Mouse (Mus musculus): ENCODE measurements around the gene Sox13. TPM values are rescaled to one million over a fixed set of nuclear protein-coding genes. Genes with fewer than 3 reads are reported as not detected.

The Sox13 gene
- polyA plus RNA-seq, 1 experiment from 2014 or later: 14.2 TPM

GRCm38 (mm10) chr1:133394702-133395101, 29.5 kb downstream of the Sox13 start:
- H3K36me3 ChIP-seq: peaks cover 33% of the 10 kb centered on the region
- no peak overlapping the region for H3K4me3 ChIP-seq
- no peak overlapping the region for H3K4me2 ChIP-seq (replicated peaks)
- no peak overlapping the region for H3K27ac ChIP-seq
- peaks cover 28% of the 10 kb centered on the region for H3K4me1 ChIP-seq
- ATAC-seq (ENCODE audit: low FRiP score, low read depth): no peak
- H3K9me3 ChIP-seq: no peaks in the 10 kb centered on the region
- H3K27me3 ChIP-seq (replicated peaks): no peaks in the 10 kb centered on the region
- 73% methylated on average over 4 of the region's 4 CpGs for WGBS
- H3K9ac ChIP-seq: no peak overlapping the region

GRCm38 (mm10) chr1:133387539-133388268, 36.5 kb downstream of the Sox13 start:
- no peak overlapping the region for H3K27ac ChIP-seq
- H3K9ac ChIP-seq: no peak overlapping the region
- no peaks in the 10 kb centered on the region for H3K27me3 ChIP-seq (replicated peaks)
- ATAC-seq (ENCODE audit: low FRiP score, low read depth): no peak
- 77% methylated on average over 19 of the region's 19 CpGs for whole genome bisulfite sequencing
- H3K4me1 ChIP-seq: peaks cover 4% of the 10 kb centered on the region; the same call in 1 of the 2 replicates
- H3K4me3 ChIP-seq: no peak overlapping the region
- H3K4me2 ChIP-seq (replicated peaks): no peak overlapping the region
- peaks cover 60% of the 10 kb centered on the region for H3K36me3 ChIP-seq
- no peaks in the 10 kb centered on the region for H3K9me3 ChIP-seq

- Histone ChIP-seq H3K27ac (no peak overlapping the region), H3K27me3 (replicated peaks) (no peaks in the 10 kb centered on the region), H3K4me1 (peaks cover 7% of the 10 kb centered on the region; the same call in 1 of the 2 replicates), H3K9ac (0 out of 2 replicates have a peak overlapping the region, but pooled peaks have one; percentile 10), H3K9me3 (no peaks in the 10 kb centered on the region), H3K36me3 (peaks cover 45% of the 10 kb centered on the region), H3K4me3 (no peak overlapping the region), H3K4me2 (replicated peaks) (0 out of 2 replicates have a peak overlapping the region, but pooled peaks have one; percentile 16)
- 57% methylated on average over 11 of the region's 11 CpGs for WGBS
- no peak for ATAC-seq (ENCODE audit: low FRiP score, low read depth)
Measured at GRCm38 (mm10) chr1:133386209-133386608, 38.0 kb downstream of the Sox13 start.

GRCm38 (mm10) chr1:133385506-133385905, 38.7 kb downstream of the Sox13 start:
- Histone ChIP-seq H3K27ac (no peak overlapping the region), H3K9me3 (no peaks in the 10 kb centered on the region), H3K27me3 (replicated peaks) (no peaks in the 10 kb centered on the region), H3K4me2 (replicated peaks) (peak overlapping the region; percentile 16; the same call in 1 of the 2 replicates), H3K36me3 (peaks cover 38% of the 10 kb centered on the region), H3K9ac (0 out of 2 replicates have a peak overlapping the region, but pooled peaks have one; percentile 10), H3K4me3 (no peak overlapping the region), H3K4me1 (peaks cover 7% of the 10 kb centered on the region; the same call in 1 of the 2 replicates)
- WGBS: 47% methylated on average over 9 of the region's 9 CpGs
- ATAC-seq (ENCODE audit: low FRiP score, low read depth): peak; percentile 25; the same call in 1 of the 2 replicates

- H3K36me3 ChIP-seq: peaks cover 22% of the 10 kb centered on the region; the same call in 1 of the 2 replicates
- peaks cover 7% of the 10 kb centered on the region; the same call in 1 of the 2 replicates for H3K4me1 ChIP-seq
- H3K4me3 ChIP-seq: no peak overlapping the region
- H3K27ac ChIP-seq: peak overlapping the region; percentile 61; the same call in 1 of the 2 replicates
- no peak overlapping the region for H3K4me2 ChIP-seq (replicated peaks)
- no peak for ATAC-seq (ENCODE audit: low FRiP score, low read depth)
- WGBS: 93% methylated on average over 14 of the region's 14 CpGs
- no peaks in the 10 kb centered on the region for H3K27me3 ChIP-seq (replicated peaks)
- no peaks in the 10 kb centered on the region for H3K9me3 ChIP-seq
- H3K9ac ChIP-seq: no peak overlapping the region
Measured at GRCm38 (mm10) chr1:133383157-133383783, 40.9 kb downstream of the Sox13 start.

- H3K4me3 ChIP-seq: no peak overlapping the region
- H3K4me2 ChIP-seq (replicated peaks): no peak overlapping the region
- ATAC-seq (ENCODE audit: low FRiP score, low read depth): no peak
- peaks cover 7% of the 10 kb centered on the region; the same call in 1 of the 2 replicates for H3K4me1 ChIP-seq
- WGBS: 49% methylated on average over 12 of the region's 12 CpGs
- H3K36me3 ChIP-seq: peaks cover 18% of the 10 kb centered on the region; the same call in 1 of the 2 replicates
- H3K9me3 ChIP-seq: no peaks in the 10 kb centered on the region
- H3K9ac ChIP-seq: peak overlapping the region; percentile 39; the same call in 1 of the 2 replicates
- H3K27ac ChIP-seq: peak overlapping the region; percentile 61
- no peaks in the 10 kb centered on the region for H3K27me3 ChIP-seq (replicated peaks)
Measured at GRCm38 (mm10) chr1:133382552-133383155, 41.5 kb downstream of the Sox13 start.

- H3K4me1 ChIP-seq: peaks cover 7% of the 10 kb centered on the region; the same call in 1 of the 2 replicates
- peak; percentile 22; the same call in 1 of the 2 replicates for ATAC-seq (ENCODE audit: low FRiP score, low read depth)
- no peak overlapping the region for H3K27ac ChIP-seq
Measured at GRCm38 (mm10) chr1:133382008-133382407, 42.2 kb downstream of the Sox13 start.

GRCm38 (mm10) chr1:133380347-133381065, 43.7 kb downstream of the Sox13 start:
- Histone ChIP-seq H3K4me1 (peaks cover 10% of the 10 kb centered on the region), H3K9me3 (no peaks in the 10 kb centered on the region), H3K4me2 (replicated peaks) (no peak overlapping the region), H3K36me3 (peaks cover 6% of the 10 kb centered on the region; the same call in 1 of the 2 replicates), H3K27me3 (replicated peaks) (no peaks in the 10 kb centered on the region), H3K27ac (no peak overlapping the region), H3K9ac (no peak overlapping the region), H3K4me3 (no peak overlapping the region)
- 74% methylated on average over 14 of the region's 14 CpGs for WGBS
- ATAC-seq (ENCODE audit: low FRiP score, low read depth): no peak

More at GRCm38 (mm10) chr1:133382008-133382407, 42.2 kb downstream of the Sox13 start:
- Histone ChIP-seq H3K9ac (no peak overlapping the region), H3K9me3 (no peaks in the 10 kb centered on the region), H3K4me2 (replicated peaks) (no peak overlapping the region), H3K36me3 (peaks cover 15% of the 10 kb centered on the region; the same call in 1 of the 2 replicates), H3K4me3 (no peak overlapping the region), H3K27me3 (replicated peaks) (no peaks in the 10 kb centered on the region)
- 8% methylated on average over 9 of the region's 9 CpGs for WGBS

- Histone ChIP-seq H3K4me1 (peaks cover 10% of the 10 kb centered on the region), H3K36me3 (peaks cover 6% of the 10 kb centered on the region; the same call in 1 of the 2 replicates), H3K4me3 (no peak overlapping the region), H3K27me3 (replicated peaks) (no peaks in the 10 kb centered on the region), H3K9me3 (no peaks in the 10 kb centered on the region), H3K9ac (no peak overlapping the region), H3K27ac (no peak overlapping the region), H3K4me2 (replicated peaks) (no peak overlapping the region)
- ATAC-seq (ENCODE audit: low FRiP score, low read depth): no peak
- WGBS: 81% methylated on average over 3 of the region's 3 CpGs
Measured at GRCm38 (mm10) chr1:133379986-133380320, 44.2 kb downstream of the Sox13 start.

- Histone ChIP-seq H3K27ac (no peak overlapping the region), H3K4me2 (replicated peaks) (no peak overlapping the region), H3K4me3 (no peak overlapping the region), H3K4me1 (peaks cover 10% of the 10 kb centered on the region), H3K36me3 (peaks cover 6% of the 10 kb centered on the region; the same call in 1 of the 2 replicates), H3K27me3 (replicated peaks) (no peaks in the 10 kb centered on the region), H3K9me3 (no peaks in the 10 kb centered on the region), H3K9ac (no peak overlapping the region)
- ATAC-seq (ENCODE audit: low FRiP score, low read depth): no peak
- WGBS: 70% methylated on average over 10 of the region's 10 CpGs
Measured at GRCm38 (mm10) chr1:133379254-133379985, 44.8 kb downstream of the Sox13 start.

GRCm38 (mm10) chr1:133377547-133377946, 46.6 kb downstream of the Sox13 start:
- Histone ChIP-seq H3K27me3 (replicated peaks) (no peaks in the 10 kb centered on the region), H3K4me2 (replicated peaks) (no peak overlapping the region), H3K9me3 (no peaks in the 10 kb centered on the region), H3K36me3 (no peaks in the 10 kb centered on the region), H3K4me1 (peaks cover 14% of the 10 kb centered on the region), H3K4me3 (no peak overlapping the region), H3K9ac (no peak overlapping the region), H3K27ac (no peak overlapping the region)
- ATAC-seq (ENCODE audit: low FRiP score, low read depth): no peak
- 90% methylated on average over 5 of the region's 5 CpGs for WGBS

All from neural tube, embryonic 12.5 days (tissue).